Mouse (Mus musculus) cerebellum, adult 11-12 months (tissue): Measurements from ENCODE around the gene Gsn.

Experiments
- DNase-seq: peaks from one replicate; pipeline ENCODE4 v3.0.0; 2022

Gsn gene

GRCm38 (mm10) chr2:35283997-35284396, 27.8 kb downstream of the Gsn start:
- no peak for DNase-seq

DNA sequence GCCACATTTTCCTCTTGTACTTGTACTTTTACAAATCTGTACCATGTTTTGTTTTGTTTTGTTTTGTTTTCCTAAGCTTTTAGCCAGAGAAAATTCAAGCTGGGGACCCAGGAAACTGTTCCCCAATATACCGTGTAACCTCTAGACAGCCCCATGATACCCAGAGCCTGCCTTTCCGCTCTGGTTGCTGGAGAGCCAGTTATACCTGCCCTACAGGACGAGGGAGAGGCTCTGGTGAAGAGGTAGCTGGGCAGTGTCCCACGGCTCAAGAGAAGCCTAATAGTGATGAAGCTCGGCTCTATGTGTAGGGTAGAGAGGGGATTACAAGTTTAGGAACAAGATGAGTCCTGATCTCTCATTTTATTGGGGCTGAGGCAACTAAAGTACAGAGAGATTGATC, 29.0 kb downstream of the Gsn start:
- no peak for DNase-seq

DNA sequence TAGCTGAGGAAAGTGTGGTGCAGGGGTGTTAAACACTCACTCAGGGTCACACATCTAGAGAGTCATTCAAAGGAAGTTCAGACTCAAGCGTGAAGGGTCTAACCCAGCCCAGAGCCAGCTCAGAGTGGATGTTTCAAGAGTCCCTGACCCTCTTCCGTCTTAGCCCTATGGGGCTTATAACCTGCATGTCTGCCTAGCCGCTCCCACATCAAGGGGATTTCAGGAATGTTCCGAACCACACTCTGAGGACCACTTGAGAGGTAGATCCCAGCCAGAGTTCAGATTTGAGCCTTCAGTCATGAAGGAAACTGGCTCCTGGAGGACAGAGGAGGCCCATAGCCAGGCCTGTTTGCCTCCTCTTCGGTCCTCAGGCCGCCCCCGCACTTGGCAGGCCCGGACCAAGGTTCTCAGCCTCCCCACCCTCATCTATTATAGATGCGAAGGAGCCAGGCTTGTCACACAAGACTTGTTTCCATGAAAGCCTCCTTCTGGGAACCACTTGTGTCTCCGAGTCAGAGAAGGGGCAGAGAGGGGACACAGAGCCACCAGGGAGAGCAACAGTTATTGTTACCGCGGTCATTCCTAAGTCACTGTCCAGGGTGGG, 30.9 kb downstream of the Gsn start:
- DNase-seq: no peak

GRCm38 (mm10) chr2:35288758-35289635, 32.8 kb downstream of the Gsn start:
- peak; percentile 53 for DNase-seq

- DNase-seq: peak; percentile 27
These were observed 35.7 kb downstream of the Gsn start for GRCm38 (mm10) chr2:35291856-35292255.

- no peak for DNase-seq
These were observed 36.5 kb downstream of the Gsn start for GRCm38 (mm10) chr2:35292700-35293099.

GRCm38 (mm10) chr2:35293291-35293690, 37.1 kb downstream of the Gsn start:
- peak; percentile 46 for DNase-seq

- peak; percentile 61 for DNase-seq
These were observed 41.6 kb downstream of the Gsn start for GRCm38 (mm10) chr2:35297703-35298332.

- DNase-seq: no peak
These were observed 43.3 kb downstream of the Gsn start for GRCm38 (mm10) chr2:35299437-35299836.

DNA sequence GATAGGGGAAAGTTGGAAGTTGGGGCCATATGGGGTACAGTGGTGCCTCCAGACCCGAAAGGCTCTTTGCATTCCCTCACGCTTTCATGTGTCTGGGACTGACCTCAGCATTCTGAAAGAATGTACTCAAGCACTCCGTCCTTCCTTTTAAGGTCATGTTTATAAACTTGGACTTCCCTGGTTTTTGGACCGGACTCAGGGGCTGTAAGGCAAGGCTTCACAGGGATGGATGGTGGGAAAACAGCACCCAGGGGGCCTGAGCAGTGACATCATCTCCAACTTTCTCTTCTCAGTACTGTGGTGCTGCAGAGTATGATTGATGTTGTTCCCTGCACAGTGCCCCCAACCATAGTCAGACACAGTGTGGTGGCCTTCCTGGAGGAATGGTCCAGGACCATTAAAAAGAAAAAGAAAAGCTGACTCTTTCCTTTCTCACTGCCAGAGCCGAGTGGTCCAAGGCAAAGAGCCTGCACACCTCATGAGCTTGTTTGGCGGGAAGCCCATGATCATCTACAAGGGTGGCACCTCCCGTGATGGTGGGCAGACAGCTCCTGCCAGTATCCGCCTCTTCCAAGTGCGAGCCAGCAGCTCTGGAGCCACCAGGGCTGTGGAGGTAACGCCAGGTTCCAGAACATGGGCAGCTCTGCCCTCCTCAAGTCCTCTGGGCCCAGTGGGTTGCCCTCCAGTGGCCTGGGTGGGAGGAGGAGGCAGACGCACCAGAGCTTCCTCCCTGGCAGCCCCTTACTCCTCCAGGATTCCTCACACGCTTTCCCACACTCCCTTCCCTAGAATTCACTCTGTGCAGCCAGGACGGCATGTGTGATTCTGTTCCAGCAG, 46.1 kb downstream of the Gsn start:
- DNase-seq: no peak

DNA sequence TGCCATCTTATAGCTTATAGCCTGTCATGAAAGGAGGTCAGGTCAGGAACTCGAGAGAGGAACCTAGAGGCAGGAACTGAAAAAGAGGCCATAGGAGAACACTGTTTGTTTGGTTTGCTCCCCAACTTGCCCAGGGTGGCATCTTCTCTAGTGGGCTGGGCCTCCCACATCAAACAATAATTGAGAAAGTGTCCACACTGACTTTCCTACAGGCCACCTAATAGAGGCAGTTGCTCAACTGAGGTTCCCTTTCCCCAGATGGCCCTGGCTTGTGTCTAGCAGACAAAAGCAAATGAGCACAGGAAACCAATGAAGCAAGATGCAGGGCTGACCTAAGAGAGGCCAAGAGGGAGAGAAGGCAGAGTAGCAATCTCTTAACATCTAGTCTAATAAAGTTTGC, 52.0 kb downstream of the Gsn start:
- DNase-seq: no peak

- no peak for DNase-seq
These were observed 53.8 kb downstream of the Gsn start for GRCm38 (mm10) chr2:35309906-35310493.

GRCm38 (mm10) chr2:35314300-35314699, 58.1 kb downstream of the Gsn start:
- no peak for DNase-seq

DNA sequence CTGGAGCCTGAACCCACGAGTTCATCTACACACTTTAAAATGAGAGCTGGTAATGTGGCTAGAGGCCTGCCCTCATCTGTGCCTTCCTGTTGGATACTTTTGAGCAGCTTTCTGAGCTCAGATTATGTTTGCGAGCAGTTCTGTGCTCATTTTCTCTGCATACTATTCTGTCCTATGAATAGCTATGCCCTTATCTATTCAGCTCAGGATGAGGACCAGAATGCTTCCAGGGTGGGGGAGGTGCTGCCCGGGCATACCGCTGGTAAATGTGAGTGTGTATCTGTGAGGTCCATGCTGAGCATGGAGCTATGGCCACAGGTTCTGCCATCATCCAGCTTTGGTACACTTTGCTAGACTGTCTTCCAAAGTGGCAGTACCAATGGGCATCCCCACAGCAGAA, 61.4 kb downstream of the Gsn start:
- DNase-seq: no peak

- no peak for DNase-seq
These were observed 62.2 kb downstream of the Gsn start for GRCm38 (mm10) chr2:35318405-35318804.

DNA sequence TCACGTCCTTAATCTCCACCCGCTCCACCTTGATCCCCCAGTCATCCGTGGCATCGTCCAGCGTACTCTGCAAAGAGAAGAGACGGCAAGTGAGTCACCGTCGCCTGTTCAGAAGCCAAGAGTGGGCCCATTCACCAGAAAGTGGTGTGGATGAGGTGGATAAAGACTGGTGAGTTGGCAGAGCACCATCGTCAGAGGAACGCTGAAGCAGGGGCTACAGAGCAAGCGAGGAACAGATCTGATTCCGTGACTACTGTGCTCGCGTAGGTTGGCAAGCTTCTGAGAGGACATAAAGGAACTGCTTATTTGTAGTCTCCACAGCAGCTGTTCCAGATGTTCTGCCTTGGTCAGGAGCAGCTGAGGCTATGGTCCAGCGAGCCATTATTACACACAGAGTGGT, 64.2 kb downstream of the Gsn start:
- no peak for DNase-seq

- peak; percentile 81 for DNase-seq
These were observed 66.4 kb downstream of the Gsn start for GRCm38 (mm10) chr2:35322404-35323164.

GRCm38 (mm10) chr2:35325930-35326329, 69.8 kb downstream of the Gsn start:
- DNase-seq: no peak

DNA sequence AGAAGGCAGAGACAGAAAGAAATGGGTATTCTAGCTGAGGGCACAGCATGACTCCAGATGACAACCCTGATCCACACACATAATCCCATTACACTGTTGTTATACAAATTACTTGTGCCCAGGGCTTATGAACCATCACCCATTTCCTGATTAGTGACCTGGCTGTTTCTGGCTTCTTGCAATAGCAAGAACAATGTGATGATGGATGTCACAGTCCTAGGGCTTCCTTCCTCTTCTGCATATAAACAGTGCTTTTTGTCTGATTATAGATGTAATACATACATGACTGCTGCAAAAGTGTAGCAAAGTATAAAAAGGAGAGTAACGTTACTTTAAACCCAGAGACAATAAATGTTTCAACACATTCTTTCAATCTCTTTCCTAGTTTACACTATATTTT, 70.8 kb downstream of the Gsn start:
- no peak for DNase-seq

DNA sequence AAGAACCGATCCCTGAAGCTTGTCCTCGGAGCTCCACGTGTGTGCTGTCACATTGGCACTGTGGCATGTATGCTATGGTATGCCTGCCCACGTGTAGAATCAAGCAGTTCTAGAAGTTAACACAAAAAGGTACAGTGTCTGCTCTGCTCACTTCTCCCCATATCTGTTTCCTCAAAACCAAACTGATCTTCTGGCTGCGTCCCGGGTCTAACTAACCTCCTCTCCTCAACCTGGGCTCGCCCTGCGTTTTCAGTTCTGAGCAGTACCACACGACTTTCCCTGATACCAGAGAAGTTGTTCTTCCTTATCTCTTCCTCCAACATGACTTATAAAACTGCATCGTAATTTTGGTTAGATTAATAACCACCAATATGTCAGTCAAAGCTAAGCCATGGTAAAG, 71.4 kb downstream of the Gsn start:
- DNase-seq: no peak

- DNase-seq: peak; percentile 85
These were observed 72.0 kb downstream of the Gsn start for GRCm38 (mm10) chr2:35328064-35328792.
